Mouse (Mus musculus): Measurements from ENCODE around the gene Slc35g2. TPM values are rescaled to one million over a fixed set of nuclear protein-coding genes. Genes with fewer than 3 reads are reported as not detected.
A peak's percentile ranks its signal among the peaks of the same experiment; 100 is the strongest.

Slc35g2 gene
- polyA plus RNA-seq, 1 experiment from 2014 or later: 8.1 TPM

GRCm38 (mm10) chr9:100582883-100583575 is 12.1 kb upstream of the Slc35g2 start:
- Histone ChIP-seq H3K27me3 (no peaks in the 10 kb centered on the region), H3K4me1 (peaks cover 32% of the 10 kb centered on the region), H3K27ac (no peak overlapping the region), H3K36me3 (ENCODE audit: poor library complexity, severe bottlenecking) (no peaks in the 10 kb centered on the region), H3K9ac (no peak overlapping the region), H3K4me2 (peak overlapping the region; percentile 12; the same call in 1 of the 2 replicates), H3K9me3 (replicated peaks) (no peaks in the 10 kb centered on the region), H3K4me3 (no peak overlapping the region)
- no peak for ATAC-seq
- 51% methylated on average over 13 of the region's 13 CpGs for WGBS

GRCm38 (mm10) chr9:100581543-100582492 is 10.9 kb upstream of the Slc35g2 start:
- Histone ChIP-seq H3K36me3 (ENCODE audit: poor library complexity, severe bottlenecking) (no peaks in the 10 kb centered on the region), H3K4me1 (peaks cover 32% of the 10 kb centered on the region), H3K27me3 (no peaks in the 10 kb centered on the region), H3K9me3 (replicated peaks) (no peaks in the 10 kb centered on the region), H3K27ac (peak overlapping the region; percentile 74), H3K4me3 (no peak overlapping the region), H3K4me2 (peak overlapping the region; percentile 8; the same call in 1 of the 2 replicates), H3K9ac (no peak overlapping the region)
- ATAC-seq: peak; percentile 75
- 20% methylated on average over 13 of the region's 13 CpGs for WGBS

GRCm38 (mm10) chr9:100580196-100580740 is 9.4 kb upstream of the Slc35g2 start:
- H3K4me1 ChIP-seq: peaks cover 32% of the 10 kb centered on the region
- H3K9ac ChIP-seq: no peak overlapping the region
- no peak overlapping the region for H3K27ac ChIP-seq
- WGBS: 26% methylated on average over 20 of the region's 20 CpGs
- H3K9me3 ChIP-seq (replicated peaks): no peaks in the 10 kb centered on the region
- H3K4me3 ChIP-seq: no peak overlapping the region
- ATAC-seq: peak; percentile 72; the same call in 1 of the 2 replicates
- H3K36me3 ChIP-seq (ENCODE audit: poor library complexity, severe bottlenecking): no peaks in the 10 kb centered on the region
- H3K27me3 ChIP-seq: no peaks in the 10 kb centered on the region
- H3K4me2 ChIP-seq: no peak overlapping the region; the same call in 1 of the 2 replicates

- no peak for ATAC-seq
- Histone ChIP-seq H3K4me1 (peaks cover 11% of the 10 kb centered on the region), H3K9ac (no peak overlapping the region), H3K36me3 (ENCODE audit: poor library complexity, severe bottlenecking) (no peaks in the 10 kb centered on the region), H3K9me3 (replicated peaks) (no peaks in the 10 kb centered on the region), H3K27me3 (0 out of 2 replicates have a peak, but pooled peaks cover under 1% of the 10 kb centered on the region), H3K4me3 (no peak overlapping the region), H3K27ac (no peak overlapping the region), H3K4me2 (no peak overlapping the region)
- WGBS: 57% methylated on average over 5 of the region's 5 CpGs
Measured at GRCm38 (mm10) chr9:100573942-100574341, 3.1 kb upstream of the Slc35g2 start.

GRCm38 (mm10) chr9:100573300-100573699 is 2.4 kb upstream of the Slc35g2 start:
- 0 out of 2 replicates have a peak, but pooled peaks cover 4% of the 10 kb centered on the region for H3K27me3 ChIP-seq
- H3K4me1 ChIP-seq: peaks cover 11% of the 10 kb centered on the region
- H3K27ac ChIP-seq: no peak overlapping the region
- no peak overlapping the region for H3K4me3 ChIP-seq
- no peak overlapping the region for H3K4me2 ChIP-seq
- no peak overlapping the region for H3K9ac ChIP-seq
- H3K9me3 ChIP-seq (replicated peaks): no peaks in the 10 kb centered on the region
- ATAC-seq: no peak
- WGBS: 80% methylated on average over 2 of the region's 2 CpGs
- no peaks in the 10 kb centered on the region for H3K36me3 ChIP-seq (ENCODE audit: poor library complexity, severe bottlenecking)

- H3K4me2 ChIP-seq: peak overlapping the region; percentile 83; the same call in 1 of the 2 replicates
- ATAC-seq: no peak
- 0 out of 2 replicates have a peak, but pooled peaks cover 4% of the 10 kb centered on the region for H3K27me3 ChIP-seq
- H3K27ac ChIP-seq: no peak overlapping the region
- no peak overlapping the region for H3K9ac ChIP-seq
- no peaks in the 10 kb centered on the region for H3K9me3 ChIP-seq (replicated peaks)
- no peaks in the 10 kb centered on the region for H3K36me3 ChIP-seq (ENCODE audit: poor library complexity, severe bottlenecking)
- H3K4me1 ChIP-seq: peaks cover 11% of the 10 kb centered on the region
- 89% methylated on average over 1 of the region's 1 CpGs for WGBS
- peak overlapping the region; percentile 75 for H3K4me3 ChIP-seq
Measured at GRCm38 (mm10) chr9:100571511-100571910, 621 bp upstream of the Slc35g2 start.

GRCm38 (mm10) chr9:100569798-100570625 is 878 bp downstream of the Slc35g2 start:
- peak overlapping the region; percentile 77 for H3K9ac ChIP-seq
- peak; percentile 57 for ATAC-seq
- H3K27me3 ChIP-seq: 0 out of 2 replicates have a peak, but pooled peaks cover 4% of the 10 kb centered on the region
- 13% methylated on average over 32 of the region's 32 CpGs for WGBS
- H3K4me2 ChIP-seq: peak overlapping the region; percentile 83
- no peak overlapping the region for H3K27ac ChIP-seq
- H3K4me1 ChIP-seq: peaks cover 11% of the 10 kb centered on the region
- H3K9me3 ChIP-seq (replicated peaks): no peaks in the 10 kb centered on the region
- H3K4me3 ChIP-seq: peak overlapping the region; percentile 75
- no peaks in the 10 kb centered on the region for H3K36me3 ChIP-seq (ENCODE audit: poor library complexity, severe bottlenecking)

GRCm38 (mm10) chr9:100560251-100560890 is 10.5 kb downstream of the Slc35g2 start:
- ATAC-seq: peak; percentile 88
- 76% methylated on average over 10 of the region's 10 CpGs for WGBS

GRCm38 (mm10) chr9:100558991-100559390 is 11.9 kb downstream of the Slc35g2 start:
- Histone ChIP-seq H3K9me3 (replicated peaks) (no peaks in the 10 kb centered on the region), H3K27me3 (no peaks in the 10 kb centered on the region), H3K4me3 (no peak overlapping the region), H3K27ac (no peak overlapping the region), H3K9ac (no peak overlapping the region), H3K4me1 (0 out of 2 replicates have a peak, but pooled peaks cover 7% of the 10 kb centered on the region), H3K4me2 (no peak overlapping the region), H3K36me3 (ENCODE audit: poor library complexity, severe bottlenecking) (no peaks in the 10 kb centered on the region)
- no peak for ATAC-seq

More at GRCm38 (mm10) chr9:100560251-100560890, 10.5 kb downstream of the Slc35g2 start:
- Histone ChIP-seq H3K4me2 (no peak overlapping the region), H3K4me3 (no peak overlapping the region), H3K27me3 (no peaks in the 10 kb centered on the region), H3K4me1 (0 out of 2 replicates have a peak, but pooled peaks cover 7% of the 10 kb centered on the region), H3K9ac (no peak overlapping the region), H3K27ac (no peak overlapping the region), H3K36me3 (ENCODE audit: poor library complexity, severe bottlenecking) (no peaks in the 10 kb centered on the region), H3K9me3 (replicated peaks) (no peaks in the 10 kb centered on the region)

GRCm38 (mm10) chr9:100558023-100558573 is 12.8 kb downstream of the Slc35g2 start:
- 0 out of 2 replicates have a peak, but pooled peaks cover 7% of the 10 kb centered on the region for H3K4me1 ChIP-seq
- no peaks in the 10 kb centered on the region for H3K27me3 ChIP-seq
- H3K36me3 ChIP-seq (ENCODE audit: poor library complexity, severe bottlenecking): no peaks in the 10 kb centered on the region
- no peak overlapping the region for H3K4me2 ChIP-seq
- WGBS: 53% methylated on average over 4 of the region's 4 CpGs
- H3K27ac ChIP-seq: no peak overlapping the region
- ATAC-seq: peak; percentile 71
- no peak overlapping the region for H3K4me3 ChIP-seq
- H3K9me3 ChIP-seq (replicated peaks): no peaks in the 10 kb centered on the region
- no peak overlapping the region for H3K9ac ChIP-seq

All from forebrain, embryonic 13.5 days (tissue).